Mouse (Mus musculus) splenic B cell, adult 2 months (primary cell): ENCODE data around the gene Hivep3.

Source experiments
- DNase-seq: peaks from one replicate; pipeline ENCODE4 v3.0.0-alpha.2; 2011; ENCODE audit warnings: low read depth, low spot score
- H3K27me3 ChIP-seq: 2 replicates; pipeline ENCODE4 v1.6.1; 2012; ENCODE audit warnings: mild to moderate bottlenecking, low read length, moderate library complexity, mixed read lengths; ENCODE audit not compliant: control insufficient read depth, poor library complexity, insufficient read depth, severe bottlenecking
- H3K36me3 ChIP-seq: 2 replicates; pipeline ENCODE4 v1.6.1; 2012; ENCODE audit warnings: mild to moderate bottlenecking, low read length, moderate library complexity, mixed read lengths; ENCODE audit not compliant: control insufficient read depth, poor library complexity, insufficient read depth, severe bottlenecking

The Hivep3 gene

DNA sequence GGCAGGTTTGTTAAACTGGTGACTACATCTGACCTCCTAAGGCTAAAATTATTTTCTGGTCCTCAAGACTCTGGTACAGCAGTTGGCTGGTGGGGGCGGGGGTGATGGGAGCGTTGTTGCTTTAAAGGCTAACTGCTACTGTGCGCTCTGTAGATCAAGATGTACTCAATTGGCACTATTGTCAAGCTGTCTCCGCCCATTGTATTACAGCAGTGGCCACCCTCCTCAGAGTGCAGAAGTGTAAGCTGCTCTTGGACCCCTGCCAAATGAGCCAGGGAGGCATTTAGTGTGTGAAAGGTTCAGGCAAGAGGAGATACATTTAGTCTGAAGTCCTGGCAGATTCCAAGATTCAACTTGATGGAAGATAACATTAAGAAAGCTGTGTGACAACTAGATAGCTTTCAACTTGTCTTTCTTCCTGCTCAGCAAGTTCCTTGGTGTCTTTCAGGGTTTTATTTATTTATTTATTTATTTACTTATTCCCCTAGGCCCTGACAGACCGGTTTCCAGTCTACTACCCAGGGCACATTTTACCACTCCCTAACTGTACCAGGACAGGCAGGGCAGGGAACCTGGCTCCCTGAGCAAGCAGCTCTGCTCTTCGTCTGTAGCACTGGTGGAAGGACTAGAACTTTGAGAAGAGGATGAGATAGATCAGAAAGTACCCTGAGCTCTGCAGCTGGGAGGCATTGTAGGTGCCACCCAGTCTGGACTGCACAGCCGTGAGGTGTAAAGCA, 83.2 kb downstream of the Hivep3 start:
- Histone ChIP-seq H3K27me3 (no peaks in the 10 kb centered on the region), H3K36me3 (no peaks in the 10 kb centered on the region)
- no peak for DNase-seq

DNA sequence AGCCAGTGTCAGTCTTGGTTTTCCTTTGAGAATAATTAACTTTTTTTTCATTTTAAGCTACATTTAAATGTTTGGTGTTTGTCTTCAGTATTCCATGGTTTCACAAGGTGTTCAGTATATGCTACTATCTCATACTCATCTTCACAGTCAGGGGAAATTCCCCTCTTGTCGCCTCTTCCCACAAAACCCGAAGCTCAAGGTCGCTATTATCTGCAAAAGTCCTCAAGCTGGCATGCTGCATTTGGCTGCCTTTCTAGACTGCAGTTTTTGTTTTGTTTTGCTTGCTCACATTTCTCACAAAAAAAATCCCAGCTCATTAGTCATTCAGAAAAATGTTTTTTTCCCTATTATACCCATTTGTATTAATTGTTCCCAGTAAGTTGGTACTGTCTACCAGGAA, 92.4 kb downstream of the Hivep3 start:
- no peak for DNase-seq
- H3K36me3 ChIP-seq, result no peaks in the 10 kb centered on the region
- H3K27me3 ChIP-seq, result no peaks in the 10 kb centered on the region

DNA sequence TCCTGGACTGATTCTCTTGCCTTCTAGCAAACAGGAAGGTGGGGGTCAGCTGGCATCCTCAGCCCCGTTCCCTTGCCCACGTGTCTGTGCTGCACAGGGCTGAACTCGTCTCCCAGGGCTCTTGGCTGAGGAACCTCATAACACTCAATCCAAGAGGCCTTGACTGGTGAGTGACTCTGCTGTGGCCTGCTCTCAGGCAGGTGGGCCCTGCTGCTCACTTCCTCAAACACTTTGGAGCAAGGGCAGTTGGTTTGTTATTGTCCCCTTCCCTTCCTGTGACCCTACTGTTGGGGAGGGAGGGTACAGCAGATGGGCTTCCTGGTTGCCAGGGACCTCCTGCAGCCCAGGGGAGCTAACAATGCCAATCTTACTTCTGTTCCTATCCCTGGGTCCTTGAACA, 94.8 kb downstream of the Hivep3 start:
- no peaks in the 10 kb centered on the region for H3K27me3 ChIP-seq
- no peaks in the 10 kb centered on the region for H3K36me3 ChIP-seq
- DNase-seq, result no peak

DNA sequence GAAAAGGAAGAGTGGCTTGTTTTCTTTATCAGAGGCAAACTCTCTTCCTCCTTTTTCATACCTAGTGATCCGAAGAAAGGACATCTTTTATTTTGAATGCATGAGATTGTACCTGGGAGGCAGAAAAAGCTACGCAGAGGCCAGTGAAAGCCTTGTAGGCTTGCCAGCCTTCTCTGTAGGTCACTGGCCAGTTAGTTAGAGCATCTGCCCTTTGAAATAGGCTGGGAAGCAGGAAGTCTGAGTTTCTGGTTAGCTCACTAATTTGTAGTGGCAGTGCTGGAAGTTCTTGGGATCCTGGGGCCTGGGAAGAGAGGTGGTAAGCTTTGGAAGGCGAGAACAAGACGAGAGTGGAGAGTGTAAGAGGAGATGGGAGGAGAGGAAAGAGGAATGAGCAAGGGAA, 95.4 kb downstream of the Hivep3 start:
- no peaks in the 10 kb centered on the region for H3K27me3 ChIP-seq
- H3K36me3 ChIP-seq, result no peaks in the 10 kb centered on the region
- DNase-seq, result no peak

DNA sequence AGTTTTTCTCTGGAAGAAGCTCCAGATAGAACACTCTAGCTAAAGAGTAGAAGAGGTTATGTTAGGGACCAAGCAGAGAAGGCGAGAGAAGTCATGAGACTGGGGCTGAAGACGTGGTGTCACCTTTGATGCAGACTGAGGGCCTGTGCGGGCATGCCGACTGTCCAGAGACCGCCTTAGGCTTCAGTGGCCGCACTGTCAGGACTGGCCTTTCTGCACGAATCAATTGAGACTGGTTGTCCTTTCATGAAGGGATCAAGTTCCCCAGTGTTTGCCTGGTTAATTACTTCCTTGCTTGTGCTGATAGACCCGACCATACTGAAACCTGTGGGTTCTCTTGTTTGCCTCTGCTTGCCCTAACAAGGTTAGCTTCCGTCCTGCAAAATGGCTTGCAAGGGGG, 99.7 kb downstream of the Hivep3 start:
- H3K36me3 ChIP-seq, result no peaks in the 10 kb centered on the region
- DNase-seq, result no peak
- H3K27me3 ChIP-seq, result no peaks in the 10 kb centered on the region

DNA sequence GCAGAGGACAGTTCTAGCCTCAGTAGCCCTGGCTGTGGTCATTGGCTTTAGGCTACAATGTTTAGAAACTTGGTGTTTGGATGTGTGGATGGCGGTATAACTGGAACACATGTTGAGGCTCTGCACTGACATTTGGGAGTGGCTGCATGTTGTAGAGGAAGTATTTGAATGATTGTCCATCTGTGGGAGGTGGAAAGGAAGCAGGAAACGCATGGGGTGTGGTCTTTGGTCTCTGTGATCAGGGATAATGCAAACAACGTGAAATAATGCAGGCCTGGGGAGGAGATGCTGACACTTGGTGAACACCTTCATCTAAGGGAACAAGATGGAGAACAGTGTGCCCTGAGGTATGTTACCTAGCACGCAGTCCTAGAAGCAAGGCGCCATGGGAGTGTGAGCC, 100.3 kb downstream of the Hivep3 start:
- Histone ChIP-seq H3K36me3 (no peaks in the 10 kb centered on the region), H3K27me3 (no peaks in the 10 kb centered on the region)
- DNase-seq, result no peak

DNA sequence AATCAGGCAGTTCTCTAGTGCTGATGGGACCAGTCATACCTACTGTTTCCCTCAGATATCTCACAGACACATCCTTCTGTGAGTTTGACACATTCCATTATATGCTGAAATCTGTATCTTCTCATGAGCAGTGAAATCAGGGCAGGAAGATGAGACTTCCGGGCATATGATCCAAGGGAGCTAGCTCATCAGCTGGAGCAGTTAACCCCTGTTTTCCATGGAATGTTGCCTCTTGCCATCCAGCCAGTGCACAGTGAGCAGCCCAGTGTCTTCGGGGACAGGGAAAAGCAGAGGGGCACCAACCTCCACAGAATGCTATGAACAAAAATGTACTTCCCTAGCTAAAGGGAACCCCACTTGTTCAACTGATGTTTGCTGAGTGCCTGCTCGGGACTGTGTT, 102.6 kb downstream of the Hivep3 start:
- no peak for DNase-seq
- H3K36me3 ChIP-seq, result no peaks in the 10 kb centered on the region

DNA sequence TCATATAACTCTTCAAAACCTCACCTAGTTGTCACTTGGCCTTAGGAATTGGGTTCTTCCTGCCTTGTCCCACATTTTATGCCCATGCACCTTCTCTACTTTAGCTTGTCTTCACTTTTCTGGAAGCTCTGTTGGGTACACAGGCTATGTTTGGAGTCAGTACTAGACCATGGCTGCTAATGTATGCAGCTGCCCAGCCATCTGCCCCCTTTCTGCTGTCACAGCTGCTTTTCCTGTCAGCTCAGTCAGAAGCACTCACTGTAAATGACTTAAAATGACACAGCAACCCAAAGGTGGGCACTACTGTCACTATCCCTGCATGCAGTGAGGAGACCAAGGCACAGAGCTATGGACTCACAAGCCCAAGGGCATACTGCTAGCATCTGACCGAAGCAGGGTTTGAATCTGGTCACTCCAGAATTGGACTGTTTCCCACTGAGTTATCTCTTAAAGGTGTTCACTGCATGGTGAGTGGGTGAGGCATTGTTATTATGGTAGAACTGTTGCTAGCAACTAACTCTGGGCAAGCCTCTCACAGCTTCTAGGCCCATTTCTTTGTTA, 104.0 kb downstream of the Hivep3 start:
- Histone ChIP-seq H3K27me3 (no peaks in the 10 kb centered on the region), H3K36me3 (no peaks in the 10 kb centered on the region)
- no peak for DNase-seq

More for the DNA sequence above, 102.6 kb downstream of the Hivep3 start:
- H3K27me3 ChIP-seq, result no peaks in the 10 kb centered on the region

DNA sequence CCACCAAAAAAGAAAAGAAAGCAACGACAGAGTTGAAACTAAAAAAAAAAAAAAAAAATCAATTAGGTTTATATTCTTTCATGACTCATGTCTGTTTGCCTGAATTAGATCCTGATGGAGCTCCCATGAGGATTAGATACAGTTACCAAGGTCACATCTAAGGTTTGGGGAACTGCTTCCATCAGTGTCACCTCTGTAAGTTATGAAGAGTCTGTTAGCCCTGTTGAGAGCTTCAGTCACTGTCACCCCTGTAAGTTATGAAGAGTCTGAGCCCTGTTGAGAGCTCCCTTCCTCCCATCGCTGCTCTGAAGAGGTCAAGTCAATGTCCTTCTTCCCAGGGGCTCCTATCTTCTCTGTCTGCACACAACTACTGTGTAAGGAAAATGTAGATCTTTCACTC, 104.7 kb downstream of the Hivep3 start:
- DNase-seq, result no peak
- Histone ChIP-seq H3K27me3 (no peaks in the 10 kb centered on the region), H3K36me3 (no peaks in the 10 kb centered on the region)

DNA sequence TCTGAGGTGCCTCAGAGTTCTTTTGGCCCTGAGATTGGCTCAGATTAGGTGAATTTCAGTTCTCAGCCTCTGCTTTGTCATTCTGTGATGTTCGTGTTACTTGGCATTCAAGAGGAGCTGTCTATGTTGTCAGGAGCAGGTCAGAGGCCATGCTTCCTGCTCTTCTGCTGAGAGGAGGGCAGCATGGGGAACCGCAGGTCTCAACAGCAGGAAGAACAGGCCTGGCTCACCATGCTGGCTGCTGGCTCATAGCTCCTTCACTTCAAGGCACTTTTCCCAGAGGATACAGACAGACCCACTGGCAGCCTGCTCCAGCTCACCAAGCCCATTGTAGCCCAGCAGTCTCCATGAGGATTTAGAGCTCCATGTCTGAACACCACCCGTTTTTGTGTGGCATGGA, 109.7 kb downstream of the Hivep3 start:
- no peak for DNase-seq
- Histone ChIP-seq H3K27me3 (no peaks in the 10 kb centered on the region), H3K36me3 (no peaks in the 10 kb centered on the region)

DNA sequence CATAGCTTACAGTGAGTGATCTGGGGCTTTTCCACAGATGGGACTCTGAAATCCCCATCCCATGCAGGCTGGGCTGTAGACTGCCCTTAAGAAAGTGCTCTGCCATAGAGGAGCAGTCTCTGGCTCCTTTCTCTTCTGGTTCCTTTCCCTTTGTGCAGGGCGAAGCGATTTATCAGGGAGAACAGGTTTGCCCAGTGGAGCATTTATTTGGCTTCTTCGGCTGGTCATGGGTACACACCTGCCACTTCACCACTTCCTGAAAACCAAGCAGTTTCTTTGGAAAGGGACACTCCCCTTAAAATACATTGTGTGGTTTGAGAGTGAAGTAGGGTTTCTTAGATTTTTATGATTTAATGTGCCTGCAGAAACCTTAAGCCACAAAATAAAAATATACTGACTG, 110.7 kb downstream of the Hivep3 start:
- H3K36me3 ChIP-seq, result no peaks in the 10 kb centered on the region

DNA sequence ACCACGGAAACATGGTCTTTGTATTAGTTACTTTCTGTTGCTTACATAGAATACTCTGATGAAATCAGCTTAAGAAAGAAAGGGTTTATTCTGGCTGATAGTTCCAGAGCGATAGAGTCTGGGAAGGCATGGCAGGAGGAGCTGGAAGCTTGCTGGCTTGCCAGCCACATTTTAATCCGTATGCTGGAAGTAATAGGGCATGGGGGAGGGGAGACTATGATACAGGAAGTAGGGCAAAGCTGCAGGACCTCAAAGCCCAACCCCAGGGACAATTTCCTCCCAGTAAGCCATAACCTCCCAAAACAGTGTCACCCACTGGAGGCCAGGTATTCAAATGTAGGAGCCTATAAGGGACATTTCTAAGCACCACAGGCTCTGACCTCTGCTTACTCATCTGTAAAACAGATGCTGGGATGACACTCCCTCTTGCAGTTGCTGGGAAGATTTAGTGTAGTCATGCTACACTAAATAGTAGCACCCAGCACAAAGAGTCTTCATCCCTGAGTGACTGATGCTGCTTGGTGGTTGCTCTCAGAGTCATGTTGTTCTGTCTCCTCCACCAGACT, 112.1 kb downstream of the Hivep3 start:
- DNase-seq, result no peak
- H3K36me3 ChIP-seq, result no peaks in the 10 kb centered on the region
- H3K27me3 ChIP-seq, result no peaks in the 10 kb centered on the region

More for the DNA sequence above, 110.7 kb downstream of the Hivep3 start:
- H3K27me3 ChIP-seq, result no peaks in the 10 kb centered on the region
- DNase-seq, result no peak

DNA sequence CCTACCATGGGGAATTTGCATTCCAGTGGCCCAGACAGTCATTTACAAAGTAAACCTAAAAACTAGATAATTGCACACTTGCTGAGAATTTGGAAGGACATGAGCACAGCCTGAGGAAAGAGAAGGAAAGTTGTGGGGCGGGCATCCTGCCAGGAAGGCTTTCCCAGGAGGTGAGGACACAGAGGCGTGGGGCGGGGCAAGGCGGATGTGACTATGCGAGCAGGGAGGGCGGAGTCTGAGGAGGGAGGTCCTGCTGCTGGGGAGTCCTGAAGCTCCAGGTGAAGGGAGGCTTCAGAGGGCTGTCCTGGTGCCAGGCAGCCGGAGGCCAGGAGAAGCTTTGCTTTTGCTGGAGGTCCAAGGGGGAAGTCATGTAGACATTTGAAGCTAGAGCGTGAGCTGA, 118.9 kb downstream of the Hivep3 start:
- no peak for DNase-seq
- Histone ChIP-seq H3K27me3 (no peaks in the 10 kb centered on the region), H3K36me3 (no peaks in the 10 kb centered on the region)

DNA sequence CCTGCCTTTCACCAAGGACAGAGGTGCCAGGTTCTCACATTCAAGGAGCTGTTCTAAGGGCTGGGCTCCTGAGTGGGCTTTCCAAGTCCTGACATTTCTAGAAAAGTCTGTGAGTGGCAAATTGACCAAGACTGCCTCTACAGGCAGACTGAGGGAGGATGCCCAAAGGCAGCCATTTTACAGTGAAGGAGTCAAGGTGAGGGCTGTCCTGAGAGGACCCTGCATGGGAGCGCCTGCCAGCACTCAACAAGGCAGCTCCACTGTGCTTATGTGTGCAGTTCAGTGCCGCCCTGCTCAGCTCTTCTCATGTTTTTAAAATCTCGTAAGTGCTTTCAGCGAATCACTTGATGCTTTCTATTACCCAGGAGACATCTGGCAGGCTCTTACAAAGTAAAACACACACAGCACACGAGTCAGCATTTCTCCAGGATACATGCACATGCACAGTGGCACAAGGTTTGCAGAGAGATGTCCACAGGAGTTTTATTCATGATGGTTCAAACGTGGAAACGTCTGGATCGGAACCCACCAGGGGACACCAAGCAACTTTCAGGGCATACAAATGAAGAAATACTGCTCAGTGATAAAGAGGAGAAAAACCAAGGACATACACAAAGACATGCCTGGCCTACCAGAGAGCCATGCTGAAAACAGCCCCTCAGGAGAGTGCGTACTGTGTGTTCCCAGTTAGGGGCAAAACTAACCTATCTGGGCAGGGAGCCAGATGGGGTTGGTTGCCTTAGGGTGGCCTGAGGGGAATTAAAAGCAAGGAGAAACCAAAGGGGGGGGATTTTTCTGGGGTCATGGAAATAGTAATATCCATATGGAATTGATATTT, 120.9 kb downstream of the Hivep3 start:
- DNase-seq, result no peak
- Histone ChIP-seq H3K36me3 (no peaks in the 10 kb centered on the region), H3K27me3 (no peaks in the 10 kb centered on the region)

DNA sequence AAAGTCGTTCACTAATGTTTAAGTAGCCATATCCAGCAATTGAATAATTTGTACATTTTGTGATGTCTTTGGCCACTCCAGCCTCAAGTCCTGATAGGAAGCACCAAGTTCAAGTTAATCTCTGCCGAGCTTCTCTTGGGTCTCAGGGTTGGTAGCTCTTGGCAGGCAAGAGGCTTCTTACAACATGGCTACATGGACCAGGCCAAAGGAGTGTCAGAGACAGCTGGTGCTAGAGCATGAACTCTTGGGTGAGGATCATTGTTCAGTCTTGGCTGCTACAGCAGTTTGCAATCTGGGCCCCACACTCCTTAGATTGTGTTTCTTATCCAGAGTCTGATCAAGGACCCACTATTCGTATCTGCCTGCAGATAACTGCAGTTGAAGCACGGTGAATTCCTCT, 125.9 kb downstream of the Hivep3 start:
- H3K36me3 ChIP-seq, result no peaks in the 10 kb centered on the region
- DNase-seq, result no peak

More for the DNA sequence above, 125.9 kb downstream of the Hivep3 start:
- H3K27me3 ChIP-seq, result no peaks in the 10 kb centered on the region
